Comparison of ENCODE assay signal across 8 mouse cellular contexts in genomic region chr11:62645732-62646494, GRCm38 (mm10). TPM values are rescaled to one million over a fixed set of nuclear protein-coding genes. Genes with fewer than 3 reads are reported as not detected.
DNase-seq lines count a peak whose midpoint lies in the region; ATAC-seq lines count a peak whose summit lies in the region.

No protein-coding gene starts in this region.

- H3K4me3 ChIP-seq in embryonic facial prominence, embryonic 11.5 days (ENCODE audit: low read depth, low read length), result peak overlapping the region; percentile 17
- peak overlapping the region; percentile 76 for H3K4me3 ChIP-seq in heart, embryonic 15.5 days
- H3K4me3 ChIP-seq in stomach, embryonic 15.5 days (replicated peaks), result peak overlapping the region; percentile 16

- peak overlapping the region; percentile 5 for H3K9ac ChIP-seq in embryonic facial prominence, embryonic 11.5 days (replicated peaks; ENCODE audit: low read length)
- peak overlapping the region; percentile 40 for H3K9ac ChIP-seq in heart, embryonic 15.5 days
- H3K9ac ChIP-seq in stomach, embryonic 15.5 days, result no peak overlapping the region

- 31% methylated on average over 8 of the region's 8 CpGs for WGBS in embryonic facial prominence, embryonic 11.5 days
- WGBS in heart, embryonic 15.5 days, result 5% methylated on average over 8 of the region's 8 CpGs
- WGBS in stomach, embryonic 15.5 days, result 12% methylated on average over 8 of the region's 8 CpGs

- no peak overlapping the region; the same call in 1 of the 2 replicates for H3K27ac ChIP-seq in embryonic facial prominence, embryonic 11.5 days (replicated peaks; ENCODE audit: low read depth, low read length)
- H3K27ac ChIP-seq in heart, embryonic 15.5 days, result peak overlapping the region; percentile 85
- H3K27ac ChIP-seq in stomach, embryonic 15.5 days, result peak overlapping the region; percentile 44

- peak; percentile 51 to 66 for DNase-seq in layer of hippocampus, postnatal 10 days (ENCODE audit: low spot score in 2 of 2)
- no peak for DNase-seq in layer of hippocampus, postnatal 36 days
- peak; percentile 41 for DNase-seq in embryonic facial prominence, embryonic 11.5 days (ENCODE audit: low spot score)
- DNase-seq in left cerebral cortex, postnatal 14 days (ENCODE audit: low spot score in 2 of 2), result peak; percentile 67 to 74
- DNase-seq in yolk sac, embryonic 10.5 days (ENCODE audit: low spot score), result no peak

- ATAC-seq in embryonic facial prominence, embryonic 11.5 days (replicated peaks; ENCODE audit: insufficient number of reproducible peaks, low FRiP score, low TSS enrichment, low read depth), result no peak
- no peak; the same call in 1 of the 2 replicates for ATAC-seq in heart, embryonic 15.5 days (replicated peaks; ENCODE audit: insufficient number of reproducible peaks, insufficient read depth, low FRiP score, low read depth)
- peak; percentile 31 for ATAC-seq in megakaryocyte, adult 5-6 weeks (ENCODE audit: poor library complexity, severe bottlenecking)
- no peak for ATAC-seq in stomach, embryonic 15.5 days (ENCODE audit: insufficient read depth, low FRiP score, low read depth)

- peak overlapping the region; percentile 32 for H3K4me2 ChIP-seq in embryonic facial prominence, embryonic 11.5 days (ENCODE audit: low read depth, low read length)
- peak overlapping the region; percentile 91 for H3K4me2 ChIP-seq in heart, embryonic 15.5 days
- H3K4me2 ChIP-seq in stomach, embryonic 15.5 days, result peak overlapping the region; percentile 91

- H3K36me3 ChIP-seq in embryonic facial prominence, embryonic 11.5 days (replicated peaks; ENCODE audit: control insufficient read depth, insufficient read depth, low read depth, low read length), result no peaks in the 10 kb centered on the region
- H3K36me3 ChIP-seq in heart, embryonic 15.5 days, result no peaks in the 10 kb centered on the region
- no peaks in the 10 kb centered on the region for H3K36me3 ChIP-seq in stomach, embryonic 15.5 days

- H3K4me1 ChIP-seq in embryonic facial prominence, embryonic 11.5 days (ENCODE audit: control insufficient read depth, insufficient read depth, low read length), result peaks cover 7% of the 10 kb centered on the region
- H3K4me1 ChIP-seq in heart, embryonic 15.5 days (replicated peaks), result peaks cover 80% of the 10 kb centered on the region
- H3K4me1 ChIP-seq in stomach, embryonic 15.5 days, result peaks cover 48% of the 10 kb centered on the region

- no peaks in the 10 kb centered on the region for H3K9me3 ChIP-seq in embryonic facial prominence, embryonic 11.5 days (replicated peaks; ENCODE audit: control insufficient read depth, low read length)
- no peaks in the 10 kb centered on the region for H3K9me3 ChIP-seq in heart, embryonic 15.5 days (replicated peaks)
- no peaks in the 10 kb centered on the region for H3K9me3 ChIP-seq in stomach, embryonic 15.5 days

- intact Hi-C loops in left cerebral cortex, postnatal 14 days (cut with DNase I), result no loop called here

- no peaks in the 10 kb centered on the region for H3K27me3 ChIP-seq in embryonic facial prominence, embryonic 11.5 days (ENCODE audit: control insufficient read depth, insufficient read depth, low read length)
- no peaks in the 10 kb centered on the region for H3K27me3 ChIP-seq in heart, embryonic 15.5 days
- no peaks in the 10 kb centered on the region for H3K27me3 ChIP-seq in stomach, embryonic 15.5 days (replicated peaks)

RNA-seq across cellular contexts. Expression of gene Lrrc75a, which starts 2.4 kb away (rescaled TPM):
- total RNA-seq in layer of hippocampus, postnatal 10 days (2021), result 10 to 100 TPM; 10.7 to 11.3 TPM
- total RNA-seq in layer of hippocampus, postnatal 36 days (2021), result 1 to 10 TPM; 7.7 to 8.1 TPM
- polyA plus RNA-seq in embryonic facial prominence, embryonic 11.5 days (2014; fragmentation: Nextera tagmentation; extraction: Ambion mirVana), result 14.2 and 16.8 TPM in 2 replicates
- 14.6 and 18.5 TPM in 2 replicates for polyA plus RNA-seq in heart, embryonic 15.5 days (2015; fragmentation: Nextera tagmentation; extraction: Ambion mirVana)
- 10 to 100 TPM; 16.4 to 16.8 TPM for total RNA-seq in left cerebral cortex, postnatal 14 days (2021)
- total RNA-seq in megakaryocyte, adult 5-6 weeks (2015), result 5.7 TPM in 2 replicates
- 3.6 and 5.7 TPM in 2 replicates for total RNA-seq in megakaryocyte, adult 5-6 weeks (2017)
- polyA plus RNA-seq in stomach, embryonic 15.5 days (2015; fragmentation: Nextera tagmentation; extraction: Ambion mirVana), result 10.0 and 10.5 TPM in 2 replicates

RNA-seq across cellular contexts. Expression of gene Mmgt2, which starts 2.6 kb away (rescaled TPM):
- 10 to 100 TPM; 19.1 to 23.4 TPM for total RNA-seq in layer of hippocampus, postnatal 10 days (2021)
- 10 to 100 TPM; 16.5 to 17.1 TPM for total RNA-seq in layer of hippocampus, postnatal 36 days (2021)
- polyA plus RNA-seq in embryonic facial prominence, embryonic 11.5 days (2014; fragmentation: Nextera tagmentation; extraction: Ambion mirVana), result 44.4 and 49.9 TPM in 2 replicates
- 44.7 and 49.1 TPM in 2 replicates for polyA plus RNA-seq in heart, embryonic 15.5 days (2015; fragmentation: Nextera tagmentation; extraction: Ambion mirVana)
- total RNA-seq in left cerebral cortex, postnatal 14 days (2021), result 10 to 100 TPM; 23.4 to 24.2 TPM
- total RNA-seq in megakaryocyte, adult 5-6 weeks (2015), result 19.0 and 19.3 TPM in 2 replicates
- 7.2 and 10.9 TPM in 2 replicates for total RNA-seq in megakaryocyte, adult 5-6 weeks (2017)
- polyA plus RNA-seq in stomach, embryonic 15.5 days (2015; fragmentation: Nextera tagmentation; extraction: Ambion mirVana), result 47.0 and 50.6 TPM in 2 replicates

Comparison
In these comparisons a context has a peak if more than half of its experiments do, and no peak if none do; other contexts are left out.
1. DNase-seq: peak in layer of hippocampus, postnatal 10 days (2 of 2), embryonic facial prominence, embryonic 11.5 days (single experiment) and left cerebral cortex, postnatal 14 days (2 of 2); none in layer of hippocampus, postnatal 36 days (0 of 2) and yolk sac, embryonic 10.5 days (single experiment).
2. H3K4me2 ChIP-seq: peak in every context shown above with its lines; median percentile 91 in heart, embryonic 15.5 days; 91 in stomach, embryonic 15.5 days; 32 in embryonic facial prominence, embryonic 11.5 days.
3. H3K4me3 ChIP-seq: peak in every context shown above with its lines; median percentile 76 in heart, embryonic 15.5 days; 17 in embryonic facial prominence, embryonic 11.5 days; 16 in stomach, embryonic 15.5 days.